Mouse (Mus musculus) spleen, adult 2 months (tissue): Measurements from ENCODE around the gene Flywch1. TPM values are rescaled to one million over a fixed set of nuclear protein-coding genes. Genes with fewer than 3 reads are reported as not detected.

Experiments used
- DNase-seq, 2 experiments: peaks; one replicate each; pipeline versions ENCODE4 v3.0.0 to v3.0.0-alpha.2; 2012 to 2021; ENCODE audit warnings: low spot score in 2 of 2, low read depth in 1 of 2
- H3K27ac ChIP-seq: fragments of 200-500 bp; 2 replicates; pipeline ENCODE4 v1.5.1; 2012; ENCODE audit warnings: low read length, inconsistent platforms; ENCODE audit not compliant: insufficient read depth
- H3K27me3 ChIP-seq: fragments of 200-500 bp; 2 replicates; pipeline ENCODE4 v1.6.1; 2012; ENCODE audit warnings: mild to moderate bottlenecking, moderate library complexity, low read length, inconsistent platforms; ENCODE audit not compliant: control insufficient read depth, insufficient read depth
- H3K36me3 ChIP-seq: fragments of 200-500 bp; 2 replicates; pipeline ENCODE4 v1.6.1; 2012; ENCODE audit warnings: mild to moderate bottlenecking, low read length, inconsistent platforms; ENCODE audit not compliant: control insufficient read depth, insufficient read depth
- H3K4me1 ChIP-seq: fragments of 200-500 bp; 2 replicates; pipeline ENCODE4 v1.6.1; 2011; ENCODE audit warnings: inconsistent platforms; ENCODE audit not compliant: control insufficient read depth, insufficient read depth, insufficient read length
- H3K4me3 ChIP-seq: fragments of 200-500 bp; 2 replicates; pipeline ENCODE4 v1.5.1; 2011; ENCODE audit warnings: mild to moderate bottlenecking, inconsistent platforms; ENCODE audit not compliant: insufficient read depth, insufficient read length; ENCODE audit errors: extremely low read depth
- CTCF ChIP-seq: fragments of 200-500 bp; IDR thresholded peaks from 2 replicates; pipeline ENCODE4 v1.5.1; 2011; ENCODE audit warnings: mild to moderate bottlenecking, inconsistent platforms; ENCODE audit not compliant: insufficient read depth, insufficient read length, insufficient replicate concordance; ENCODE audit errors: extremely low read depth
- POLR2A ChIP-seq: fragments of 200-500 bp; IDR thresholded peaks from 2 replicates; pipeline ENCODE4 v1.6.1; 2011; ENCODE audit warnings: low read depth, low read length, inconsistent platforms
- WGBS: fragments of 180-500 bp; shearing (Covaris S2); methylation state at CpG from one replicate; pipeline ENCODE4 v1.1.7; 2018; 5-methylcytosine and 5-hydroxymethylcytosine counted together
- polyA plus RNA-seq: library from polyadenylated mRNA; depleted of rRNA; stranded (reverse); fragments of >200 nt; gene quantifications from 2 replicates; pipeline ENCODE4 v1.2.3, GENCODE M21; 2012; rRNA removed

Gene Flywch1
- polyA plus RNA-seq, 1 experiment: 17.4 TPM

- Histone ChIP-seq H3K27me3 (no peaks in the 10 kb centered on the region), H3K36me3 (no peaks in the 10 kb centered on the region), H3K4me3 (no peak overlapping the region), H3K4me1 (no peaks in the 10 kb centered on the region), H3K27ac (no peak overlapping the region)
- DNase-seq: no peak
- 84% methylated on average over 2 of the region's 2 CpGs for WGBS
- TF ChIP-seq CTCF (no peak), POLR2A (no peak)
Measured at GRCm38 (mm10) chr17:23717003-23717402, 54.4 kb downstream of the Flywch1 start.

GRCm38 (mm10) chr17:23706212-23706611, 65.2 kb downstream of the Flywch1 start:
- DNase-seq: peak; percentile 34 to 64
- Histone ChIP-seq H3K36me3 (no peaks in the 10 kb centered on the region), H3K27ac (no peak overlapping the region), H3K4me1 (no peaks in the 10 kb centered on the region), H3K4me3 (no peak overlapping the region), H3K27me3 (peaks cover 4% of the 10 kb centered on the region)
- WGBS: 3% methylated on average over 3 of the region's 3 CpGs
- peak; percentile 90; the same call in 1 of the 2 replicates for TF ChIP-seq CTCF
- TF ChIP-seq POLR2A: no peak

GRCm38 (mm10) chr17:23705525-23706104, 65.8 kb downstream of the Flywch1 start:
- TF ChIP-seq CTCF (no peak), POLR2A (no peak)
- Histone ChIP-seq H3K4me3 (no peak overlapping the region), H3K27me3 (peaks cover 4% of the 10 kb centered on the region), H3K4me1 (no peaks in the 10 kb centered on the region), H3K36me3 (no peaks in the 10 kb centered on the region), H3K27ac (no peak overlapping the region)
- WGBS: 83% methylated on average over 7 of the region's 7 CpGs
- DNase-seq: no peak

- Histone ChIP-seq H3K36me3 (no peaks in the 10 kb centered on the region), H3K4me1 (peaks cover under 1% of the 10 kb centered on the region; the same call in 1 of the 2 replicates), H3K27me3 (peaks cover 7% of the 10 kb centered on the region), H3K27ac (no peak overlapping the region), H3K4me3 (no peak overlapping the region)
- WGBS: 70% methylated on average over 7 of the region's 7 CpGs
- TF ChIP-seq POLR2A (no peak), CTCF (no peak)
- DNase-seq: no peak
Measured at GRCm38 (mm10) chr17:23704741-23705140, 66.7 kb downstream of the Flywch1 start.

GRCm38 (mm10) chr17:23703301-23703700, 68.1 kb downstream of the Flywch1 start:
- peaks cover 6% of the 10 kb centered on the region; the same call in 1 of the 2 replicates for H3K4me1 ChIP-seq
- H3K27ac ChIP-seq: no peak overlapping the region
- no peak for TF ChIP-seq POLR2A
- TF ChIP-seq CTCF: no peak
- 90% methylated on average over 9 of the region's 9 CpGs for WGBS
- no peak for DNase-seq
- H3K27me3 ChIP-seq: peaks cover 14% of the 10 kb centered on the region
- H3K36me3 ChIP-seq: no peaks in the 10 kb centered on the region
- no peak overlapping the region for H3K4me3 ChIP-seq

Other genes starting within 250 kb of the Flywch1 start
- gene Zfp213, start 207.4 kb downstream of the Flywch1 start, polyA plus RNA-seq: 11.8 and 17.2 TPM in 2 replicates
- gene Zfp13, start 172.1 kb downstream of the Flywch1 start, polyA plus RNA-seq: 2.9 and 3.4 TPM in 2 replicates
- 0.06 TPM in 1 of 2 replicates, not detected in the other for gene Zscan10, start 170.7 kb downstream of the Flywch1 start, polyA plus RNA-seq
- 1.3 and 2.0 TPM in 2 replicates for gene Mmp25, start 126.3 kb downstream of the Flywch1 start, polyA plus RNA-seq
- 0.16 and 0.25 TPM in 2 replicates for gene Bicdl2, start 111.1 kb downstream of the Flywch1 start, polyA plus RNA-seq
- gene Hcfc1r1, start 98.0 kb downstream of the Flywch1 start, polyA plus RNA-seq: 75.0 and 90.8 TPM in 2 replicates
- 24.8 and 31.1 TPM in 2 replicates for gene Thoc6, start 97.7 kb downstream of the Flywch1 start, polyA plus RNA-seq
- 3.8 and 4.9 TPM in 2 replicates for gene Tnfrsf12a, start 94.1 kb downstream of the Flywch1 start, polyA plus RNA-seq
- 0.18 and 0.32 TPM in 2 replicates for gene Cldn6, start 92.4 kb downstream of the Flywch1 start, polyA plus RNA-seq
- 0.15 and 0.19 TPM in 2 replicates for gene Cldn9, start 87.6 kb downstream of the Flywch1 start, polyA plus RNA-seq
- gene 1520401A03Rik, start 48.8 kb downstream of the Flywch1 start, polyA plus RNA-seq: not detected in 2 replicates
- 48.3 and 74.8 TPM in 2 replicates for gene Pkmyt1, start 45.3 kb downstream of the Flywch1 start, polyA plus RNA-seq
- 13.8 and 22.0 TPM in 2 replicates for gene Paqr4, start 30.7 kb downstream of the Flywch1 start, polyA plus RNA-seq
- gene Kremen2, start 25.8 kb downstream of the Flywch1 start, polyA plus RNA-seq: 0.65 and 0.92 TPM in 2 replicates
- 1.4 and 1.5 TPM in 2 replicates for gene Flywch2, start 14.5 kb upstream of the Flywch1 start, polyA plus RNA-seq
- 601 and 671 TPM in 2 replicates for gene Srrm2, start 18.9 kb upstream of the Flywch1 start, polyA plus RNA-seq
- gene Elob, start 57.5 kb upstream of the Flywch1 start, polyA plus RNA-seq: 237 and 329 TPM in 2 replicates
- 0.08 and 0.09 TPM in 2 replicates for gene Prss33, start 64.5 kb upstream of the Flywch1 start, polyA plus RNA-seq
- 0.14 TPM in 1 of 2 replicates, not detected in the other for gene Prss32, start 72.3 kb upstream of the Flywch1 start, polyA plus RNA-seq
- gene Prss41, start 72.6 kb upstream of the Flywch1 start, polyA plus RNA-seq: 0.18 and 0.32 TPM in 2 replicates
- gene Prss21, start 96.5 kb upstream of the Flywch1 start, polyA plus RNA-seq: not detected in 2 replicates
- gene Dcpp1, start 109.3 kb upstream of the Flywch1 start, polyA plus RNA-seq: not detected in 2 replicates
- gene Dcpp2, start 109.3 kb upstream of the Flywch1 start, polyA plus RNA-seq: not detected in 2 replicates
- not detected in 2 replicates for gene Dcpp3, start 145.9 kb upstream of the Flywch1 start, polyA plus RNA-seq
- gene Sbp, start 170.1 kb upstream of the Flywch1 start, polyA plus RNA-seq: not detected in 2 replicates
- gene Sbpl, start 183.7 kb upstream of the Flywch1 start, polyA plus RNA-seq: not detected in 2 replicates
- 10.8 and 13.6 TPM in 2 replicates for gene Prss30, start 209.0 kb upstream of the Flywch1 start, polyA plus RNA-seq
- gene Prss22, start 226.5 kb upstream of the Flywch1 start, polyA plus RNA-seq: 0.06 TPM in 1 of 2 replicates, not detected in the other